Mouse (Mus musculus) C2C12 (cell line): ENCODE data around the gene Sdccag8.

Source experiments
- CEBPB ChIP-seq: IDR thresholded peaks from one replicate; pipeline ENCODE4 v1.6.1; 2011; ENCODE audit warnings: low read depth, mild to moderate bottlenecking, control low read depth, moderate library complexity
- CTCF ChIP-seq: IDR thresholded peaks from one replicate; pipeline ENCODE4 v1.5.1; 2011; ENCODE audit not compliant: control insufficient read depth, insufficient read depth, insufficient read length
- FOSL1 ChIP-seq: IDR thresholded peaks from one replicate; pipeline ENCODE4 v1.8.0; 2011; ENCODE audit warnings: mild to moderate bottlenecking, low read length; ENCODE audit not compliant: poor library complexity, insufficient read depth, severe bottlenecking
- MAX ChIP-seq: IDR thresholded peaks from one replicate; pipeline ENCODE4 v1.6.1; 2011; ENCODE audit warnings: mild to moderate bottlenecking, control low read depth
- MYOD1 ChIP-seq: IDR thresholded peaks from one replicate; pipeline ENCODE4 v1.6.1; 2011; ENCODE audit warnings: low read depth; ENCODE audit not compliant: control insufficient read depth, insufficient read length
- MYOG ChIP-seq: IDR thresholded peaks from one replicate; pipeline ENCODE4 v1.6.1; 2011; ENCODE audit not compliant: control insufficient read depth, insufficient read length; ENCODE audit errors: extremely low read depth
- USF1 ChIP-seq: IDR thresholded peaks from one replicate; pipeline ENCODE4 v1.6.1; 2011; ENCODE audit warnings: low read depth, mild to moderate bottlenecking, control low read depth, moderate library complexity

GRCm38 (mm10) chr1:177045885-177046284 lies 231.4 kb downstream of the Sdccag8 start:
- no peak for TF ChIP-seq CTCF
- no peak for TF ChIP-seq USF1
- TF ChIP-seq FOSL1, result no peak
- no peak for TF ChIP-seq MYOD1
- no peak for TF ChIP-seq MAX
- no peak for TF ChIP-seq CEBPB
- TF ChIP-seq MYOG, result no peak
